Mouse (Mus musculus): ENCODE measurements around the gene F830045P16Rik.

The F830045P16Rik gene

GRCm38 (mm10) chr2:129529297-129530209, 6.8 kb downstream of the F830045P16Rik start:
- TF ChIP-seq GATA4 (IDR thresholded peaks at IDR 0.05; ENCODE audit: insufficient replicate concordance, low read length): no peak

GRCm38 (mm10) chr2:129527916-129528315, 8.5 kb downstream of the F830045P16Rik start:
- TF ChIP-seq GATA4 (IDR thresholded peaks at IDR 0.05; ENCODE audit: insufficient replicate concordance, low read length): no peak

GRCm38 (mm10) chr2:129526322-129526721, 10.1 kb downstream of the F830045P16Rik start:
- TF ChIP-seq GATA4 (IDR thresholded peaks at IDR 0.05; ENCODE audit: insufficient replicate concordance, low read length): no peak

GRCm38 (mm10) chr2:129525644-129526043, 10.8 kb downstream of the F830045P16Rik start:
- TF ChIP-seq GATA4 (IDR thresholded peaks at IDR 0.05; ENCODE audit: insufficient replicate concordance, low read length): no peak

- no peak for TF ChIP-seq GATA4 (IDR thresholded peaks at IDR 0.05; ENCODE audit: insufficient replicate concordance, low read length)
Observed at GRCm38 (mm10) chr2:129518526-129518925, 17.9 kb downstream of the F830045P16Rik start.

GRCm38 (mm10) chr2:129514923-129515920, 21.2 kb downstream of the F830045P16Rik start:
- TF ChIP-seq GATA4 (IDR thresholded peaks at IDR 0.05; ENCODE audit: insufficient replicate concordance, low read length): no peak

- TF ChIP-seq GATA4 (IDR thresholded peaks at IDR 0.05; ENCODE audit: insufficient replicate concordance, low read length): no peak
Observed at GRCm38 (mm10) chr2:129514401-129514667, 22.1 kb downstream of the F830045P16Rik start.

- TF ChIP-seq GATA4 (IDR thresholded peaks at IDR 0.05; ENCODE audit: insufficient replicate concordance, low read length): peak; percentile 83
Observed at GRCm38 (mm10) chr2:129513546-129514400, 22.6 kb downstream of the F830045P16Rik start.

GRCm38 (mm10) chr2:129502641-129503040, 33.8 kb downstream of the F830045P16Rik start:
- TF ChIP-seq GATA4 (IDR thresholded peaks at IDR 0.05; ENCODE audit: insufficient replicate concordance, low read length): no peak

GRCm38 (mm10) chr2:129489496-129490285, 46.7 kb downstream of the F830045P16Rik start:
- no peak for TF ChIP-seq GATA4 (IDR thresholded peaks at IDR 0.05; ENCODE audit: insufficient replicate concordance, low read length)

- no peak for TF ChIP-seq GATA4 (IDR thresholded peaks at IDR 0.05; ENCODE audit: insufficient replicate concordance, low read length)
Observed at GRCm38 (mm10) chr2:129483150-129483549, 53.3 kb downstream of the F830045P16Rik start.

- no peak for TF ChIP-seq GATA4 (IDR thresholded peaks at IDR 0.05; ENCODE audit: insufficient replicate concordance, low read length)
Observed at GRCm38 (mm10) chr2:129471905-129472304, 64.5 kb downstream of the F830045P16Rik start.

GRCm38 (mm10) chr2:129470839-129471238, 65.6 kb downstream of the F830045P16Rik start:
- no peak for TF ChIP-seq GATA4 (IDR thresholded peaks at IDR 0.05; ENCODE audit: insufficient replicate concordance, low read length)

- no peak for TF ChIP-seq GATA4 (IDR thresholded peaks at IDR 0.05; ENCODE audit: insufficient replicate concordance, low read length)
Observed at GRCm38 (mm10) chr2:129435154-129435553, 101.2 kb downstream of the F830045P16Rik start.
